Mouse (Mus musculus) liver, embryonic 11.5 days (tissue): ENCODE data around the gene Hps4. TPM values are rescaled to one million over a fixed set of nuclear protein-coding genes. Genes with fewer than 3 reads are reported as not detected.

ENCODE experiments used
- ATAC-seq: fragments of 200-750 bp; cut with Nextera tagmentation; replicated peaks from 2 replicates; pipeline ENCODE4 v1.8.0; 2017; ENCODE audit warnings: moderate number of reproducible peaks, mild to moderate bottlenecking, moderate TSS enrichment, moderate library complexity; ENCODE audit not compliant: low FRiP score
- DNase-seq: peaks from one replicate; pipeline ENCODE4 v3.0.0-alpha.2; 2017; ENCODE audit warnings: low spot score
- H3K27ac ChIP-seq: fragments of 300-500 bp; sonication (generic); 2 replicates; pipeline ENCODE4 v1.5.1; 2014; ENCODE audit warnings: mild to moderate bottlenecking, low read depth, low read length, control low read depth
- H3K27me3 ChIP-seq: fragments of 300-500 bp; sonication (generic); replicated peaks from 2 replicates; pipeline ENCODE4 v1.6.1; 2014; ENCODE audit warnings: low read length, mixed read lengths; ENCODE audit not compliant: control insufficient read depth, insufficient read depth
- H3K36me3 ChIP-seq: fragments of 300-500 bp; sonication (generic); 2 replicates; pipeline ENCODE4 v1.6.1; 2014; ENCODE audit warnings: mild to moderate bottlenecking, low read length, moderate library complexity, mixed read lengths; ENCODE audit not compliant: control insufficient read depth, insufficient read depth
- H3K4me1 ChIP-seq: fragments of 300-500 bp; sonication (generic); replicated peaks from 2 replicates; pipeline ENCODE4 v1.6.1; 2014; ENCODE audit warnings: low read length, mixed read lengths; ENCODE audit not compliant: control insufficient read depth, insufficient read depth
- H3K4me2 ChIP-seq: fragments of 300-500 bp; sonication (generic); 2 replicates; pipeline ENCODE4 v1.6.1; 2014; ENCODE audit warnings: mild to moderate bottlenecking, control low read depth, moderate library complexity
- H3K4me3 ChIP-seq: fragments of 300-500 bp; sonication (generic); 2 replicates; pipeline ENCODE4 v1.5.1; 2014; ENCODE audit warnings: low read depth, low read length, control low read depth
- H3K9ac ChIP-seq: fragments of 300-500 bp; sonication (generic); 2 replicates; pipeline ENCODE4 v1.6.1; 2014; ENCODE audit warnings: low read depth, low read length, control low read depth
- H3K9me3 ChIP-seq: fragments of 300-500 bp; sonication (generic); 2 replicates; pipeline ENCODE4 v1.6.1; 2016; ENCODE audit warnings: low read length, inconsistent platforms, mixed read lengths; ENCODE audit not compliant: control insufficient read depth
- WGBS: fragments of 180-500 bp; shearing (Covaris S2); extraction: QIAGEN DNeasy Blood & Tissue Kit; methylation state at CpG from one replicate; pipeline ENCODE4 v1.1.7; 2014; 5-methylcytosine and 5-hydroxymethylcytosine counted together
- polyA plus RNA-seq: library from polyadenylated mRNA; unstranded; fragments of >200 nt; fragmentation: Nextera tagmentation; extraction: Ambion mirVana; gene quantifications from 2 replicates; pipeline ENCODE4 v1.2.1, GENCODE M21; 2014

The Hps4 gene
- polyA plus RNA-seq, 1 experiment from 2014 or later = 32.2 TPM

GRCm38 (mm10) chr5:112299399-112299798 lies 43.5 kb upstream of the Hps4 start:
- ATAC-seq (no peak), DNase-seq (no peak)
- WGBS = 79% methylated on average over 4 of the region's 4 CpGs
- H3K9ac ChIP-seq = peak overlapping the region; percentile 25; the same call in 1 of the 2 replicates
- H3K4me1 ChIP-seq = peaks cover 63% of the 10 kb centered on the region
- no peak overlapping the region for H3K4me2 ChIP-seq
- no peak overlapping the region for H3K4me3 ChIP-seq
- H3K36me3 ChIP-seq = 0 out of 2 replicates have a peak, but pooled peaks cover 2% of the 10 kb centered on the region
- H3K27me3 ChIP-seq = no peaks in the 10 kb centered on the region
- H3K27ac ChIP-seq = peak overlapping the region; percentile 81; the same call in 1 of the 2 replicates
- H3K9me3 ChIP-seq = no peaks in the 10 kb centered on the region

GRCm38 (mm10) chr5:112300112-112300511 lies 42.8 kb upstream of the Hps4 start:
- no peak overlapping the region for H3K4me2 ChIP-seq
- peaks cover 56% of the 10 kb centered on the region for H3K4me1 ChIP-seq
- no peak overlapping the region for H3K27ac ChIP-seq
- H3K9me3 ChIP-seq = no peaks in the 10 kb centered on the region
- H3K36me3 ChIP-seq = 0 out of 2 replicates have a peak, but pooled peaks cover 2% of the 10 kb centered on the region
- no peak overlapping the region for H3K9ac ChIP-seq
- DNase-seq (no peak), ATAC-seq (no peak)
- no peaks in the 10 kb centered on the region for H3K27me3 ChIP-seq
- WGBS = 83% methylated on average over 2 of the region's 2 CpGs
- H3K4me3 ChIP-seq = no peak overlapping the region

GRCm38 (mm10) chr5:112300721-112301308 lies 42.1 kb upstream of the Hps4 start:
- H3K27me3 ChIP-seq = no peaks in the 10 kb centered on the region
- peaks cover 2% of the 10 kb centered on the region; the same call in 1 of the 2 replicates for H3K36me3 ChIP-seq
- 90% methylated on average over 6 of the region's 6 CpGs for WGBS
- H3K9ac ChIP-seq = no peak overlapping the region
- DNase-seq (no peak), ATAC-seq (no peak)
- no peak overlapping the region for H3K4me2 ChIP-seq
- no peaks in the 10 kb centered on the region for H3K9me3 ChIP-seq
- peaks cover 49% of the 10 kb centered on the region for H3K4me1 ChIP-seq
- no peak overlapping the region for H3K4me3 ChIP-seq
- no peak overlapping the region for H3K27ac ChIP-seq

GRCm38 (mm10) chr5:112301694-112302093 lies 41.2 kb upstream of the Hps4 start:
- Histone ChIP-seq H3K36me3 (peaks cover 6% of the 10 kb centered on the region; the same call in 1 of the 2 replicates), H3K27me3 (no peaks in the 10 kb centered on the region), H3K4me1 (peaks cover 40% of the 10 kb centered on the region), H3K9me3 (no peaks in the 10 kb centered on the region), H3K4me2 (no peak overlapping the region), H3K4me3 (no peak overlapping the region), H3K27ac (peak overlapping the region; percentile 65; the same call in 1 of the 2 replicates), H3K9ac (no peak overlapping the region)
- DNase-seq = no peak
- WGBS = 83% methylated on average over 4 of the region's 4 CpGs
- no peak for ATAC-seq

- H3K27me3 ChIP-seq = no peaks in the 10 kb centered on the region
- no peak overlapping the region for H3K4me3 ChIP-seq
- H3K27ac ChIP-seq = peak overlapping the region; percentile 71; the same call in 1 of the 2 replicates
- peaks cover 34% of the 10 kb centered on the region for H3K4me1 ChIP-seq
- H3K36me3 ChIP-seq = peaks cover 6% of the 10 kb centered on the region; the same call in 1 of the 2 replicates
- WGBS = 85% methylated on average over 5 of the region's 5 CpGs
- no peak for DNase-seq
- H3K9ac ChIP-seq = no peak overlapping the region
- no peaks in the 10 kb centered on the region for H3K9me3 ChIP-seq
- ATAC-seq = peak; percentile 74
- H3K4me2 ChIP-seq = no peak overlapping the region
These were observed 40.6 kb upstream of the Hps4 start for GRCm38 (mm10) chr5:112302310-112302709.

GRCm38 (mm10) chr5:112305842-112306241 lies 37.0 kb upstream of the Hps4 start:
- Histone ChIP-seq H3K9ac (no peak overlapping the region), H3K36me3 (peaks cover 28% of the 10 kb centered on the region; the same call in 1 of the 2 replicates), H3K27me3 (no peaks in the 10 kb centered on the region), H3K27ac (no peak overlapping the region), H3K4me1 (peaks cover 10% of the 10 kb centered on the region; the same call in 1 of the 2 replicates), H3K4me2 (no peak overlapping the region), H3K9me3 (no peaks in the 10 kb centered on the region), H3K4me3 (no peak overlapping the region)
- 88% methylated on average over 5 of the region's 5 CpGs for WGBS
- ATAC-seq = no peak
- no peak for DNase-seq

GRCm38 (mm10) chr5:112313222-112313885 lies 29.5 kb upstream of the Hps4 start:
- ATAC-seq (no peak), DNase-seq (no peak)
- no peaks in the 10 kb centered on the region for H3K9me3 ChIP-seq
- WGBS = 85% methylated on average over 11 of the region's 11 CpGs
- peaks cover 28% of the 10 kb centered on the region; the same call in 1 of the 2 replicates for H3K36me3 ChIP-seq
- 0 out of 2 replicates have a peak, but pooled peaks cover 2% of the 10 kb centered on the region for H3K4me1 ChIP-seq
- H3K4me3 ChIP-seq = no peak overlapping the region
- H3K9ac ChIP-seq = no peak overlapping the region
- H3K4me2 ChIP-seq = no peak overlapping the region
- no peak overlapping the region for H3K27ac ChIP-seq
- no peaks in the 10 kb centered on the region for H3K27me3 ChIP-seq

- Histone ChIP-seq H3K9me3 (no peaks in the 10 kb centered on the region), H3K4me3 (no peak overlapping the region), H3K27me3 (no peaks in the 10 kb centered on the region), H3K4me2 (no peak overlapping the region), H3K36me3 (peaks cover 11% of the 10 kb centered on the region; the same call in 1 of the 2 replicates), H3K9ac (no peak overlapping the region), H3K27ac (no peak overlapping the region), H3K4me1 (peaks cover 8% of the 10 kb centered on the region; the same call in 1 of the 2 replicates)
- no peak for ATAC-seq
- 83% methylated on average over 5 of the region's 5 CpGs for WGBS
- no peak for DNase-seq
These were observed 26.4 kb upstream of the Hps4 start for GRCm38 (mm10) chr5:112316468-112316867.
